16 mouse cellular contexts compared by ENCODE assay signal in genomic region chr12:29014601-29015000, GRCm38 (mm10).
"Had no signal": no experiment of that assay in that cellular context is flagged by ENCODE, and none has a peak within 500 bp of the region (broad histone marks: within the 10 kb centered on the region; RNA-seq: fewer than 3 reads in every experiment).

No protein-coding gene starts in this region.

- H3K27ac ChIP-seq: kidney, postnatal 0 days; limb, embryonic 12.5 days; liver, embryonic 13.5 days; lung, embryonic 15.5 days; stomach, embryonic 15.5 days had no signal

- DNase-seq: kidney, adult 9 months; kidney, postnatal 36 days; layer of hippocampus, adult 9-11 months; layer of hippocampus, postnatal 36 days; liver; liver, embryonic 13.5 days; liver, postnatal 0 days; lung, postnatal 14 days; right cerebral cortex, postnatal 14 days; thymus, adult 2 months; thymus, postnatal 25 days had no signal

- H3K9ac ChIP-seq: limb, embryonic 12.5 days; liver, embryonic 13.5 days; liver, postnatal 0 days; lung, embryonic 15.5 days; stomach, embryonic 15.5 days had no signal

- H3K9me3 ChIP-seq: limb, embryonic 12.5 days; liver, embryonic 13.5 days; lung, embryonic 15.5 days; stomach, embryonic 15.5 days had no signal

- H3K4me3 ChIP-seq: limb, embryonic 12.5 days; liver, embryonic 13.5 days; lung, embryonic 15.5 days; myocyte; stomach, embryonic 15.5 days had no signal

- H3K27me3 ChIP-seq: limb, embryonic 12.5 days; liver, embryonic 13.5 days; lung, embryonic 15.5 days; stomach, embryonic 15.5 days had no signal

- H3K36me3 ChIP-seq: limb, embryonic 12.5 days; liver, embryonic 13.5 days; lung, embryonic 15.5 days; stomach, embryonic 15.5 days had no signal

- H3K4me1 ChIP-seq: liver, embryonic 13.5 days; lung, embryonic 15.5 days; stomach, embryonic 15.5 days had no signal

- ATAC-seq: liver, postnatal 0 days had no signal

- H3K4me2 ChIP-seq: limb, embryonic 12.5 days; liver, embryonic 13.5 days; lung, embryonic 15.5 days; stomach, embryonic 15.5 days had no signal
